Mouse (Mus musculus): Measurements from ENCODE around the gene Ndrg4.
"Not testable (repeated sequence)": the region's sequence is repeated elsewhere in the genome, so short reads cannot be mapped to it uniquely, and the experiment has no call there.

Ndrg4 gene

DNA sequence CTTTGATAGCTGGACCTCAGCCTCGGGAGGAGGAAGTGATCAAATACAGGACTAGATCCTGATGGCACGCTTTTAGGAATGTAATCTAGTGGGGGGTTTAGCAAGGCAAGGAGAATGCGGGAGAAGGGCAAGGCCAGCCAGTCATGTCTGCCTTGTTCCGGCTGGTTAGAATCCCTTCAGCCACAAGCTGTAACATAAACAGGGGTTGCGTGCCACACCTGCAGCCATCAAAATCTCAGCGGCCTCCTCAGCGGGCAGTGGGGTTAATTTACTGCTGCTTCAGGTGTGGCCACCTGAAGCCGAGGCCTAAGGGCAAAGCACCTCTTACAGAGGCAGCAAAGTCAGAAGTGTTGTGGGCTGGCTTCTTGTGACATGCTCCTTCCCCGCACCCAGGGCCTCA lies at the start of gene Ndrg4:
TSS of gene Ndrg4 (plus strand) at position 350 of the 400 bp plus-strand sequence.
- DNase-seq, result no peak

- DNase-seq, result no peak
These were observed 43.9 kb upstream of the Ndrg4 start for GRCm38 (mm10) chr8:95632840-95633239.

GRCm38 (mm10) chr8:95633262-95634062 lies 43.3 kb upstream of the Ndrg4 start, which contains the start of gene Gins3:
Gene Gins3 (plus strand): TSS chr8:95633453.
- DNase-seq, result peak; percentile 94

DNA sequence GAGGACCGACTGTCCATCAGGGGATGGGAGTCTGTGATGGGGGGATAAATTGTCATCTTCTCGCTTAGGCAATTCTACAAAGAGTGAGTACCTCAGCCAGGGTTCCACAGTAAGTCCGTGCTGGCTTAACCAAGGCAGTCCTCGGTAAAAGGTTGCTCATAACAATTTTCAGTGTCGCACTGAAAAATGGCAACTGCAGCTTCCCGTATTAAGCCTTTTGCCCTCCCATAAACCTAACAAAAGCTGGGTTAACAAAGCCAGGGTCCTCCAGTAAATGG lies 42.8 kb upstream of the Ndrg4 start:
- DNase-seq, result peak; percentile 9

DNA sequence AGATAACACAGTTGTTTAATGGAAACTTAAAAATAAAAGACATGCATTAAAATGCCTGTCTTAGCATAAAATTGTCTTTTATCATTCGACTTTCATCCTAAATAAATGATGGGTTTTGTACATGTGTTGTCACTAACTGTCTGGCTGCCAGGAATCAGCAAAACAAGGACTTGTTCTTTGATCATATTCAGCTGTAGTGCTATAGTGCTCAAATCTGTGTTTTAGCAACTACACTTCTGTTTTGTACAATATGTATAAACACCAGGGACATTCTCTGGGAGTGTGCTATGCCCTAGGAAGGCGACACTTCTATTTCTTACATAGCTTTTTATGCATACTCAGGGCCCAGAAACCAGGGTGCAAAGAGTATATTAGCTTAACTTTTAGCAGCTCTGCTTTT lies 31.8 kb upstream of the Ndrg4 start:
- no peak for DNase-seq

- DNase-seq, result no peak
These were observed 28.5 kb upstream of the Ndrg4 start for GRCm38 (mm10) chr8:95648251-95648650.

DNA sequence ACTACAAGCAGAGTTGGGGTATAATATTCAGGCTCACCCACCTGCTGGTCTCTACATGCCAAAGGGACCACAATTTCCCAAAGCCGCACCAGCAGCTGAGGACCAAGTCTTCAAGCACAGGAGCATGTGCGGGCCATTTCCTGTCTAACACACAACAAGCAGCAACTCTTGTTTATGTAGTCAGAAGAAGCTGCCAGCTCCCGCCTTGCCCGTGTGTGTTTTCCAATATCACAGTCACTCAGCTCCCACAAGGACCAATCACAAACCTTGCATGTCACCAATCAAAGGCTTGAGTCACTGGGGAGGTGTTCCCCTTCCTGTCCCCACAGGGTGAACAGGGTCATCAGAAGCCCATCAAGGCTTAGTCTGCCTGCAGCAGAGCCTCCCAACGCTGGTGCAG lies 23.4 kb upstream of the Ndrg4 start:
- no peak for DNase-seq

- DNase-seq, result no peak
These were observed 20.9 kb upstream of the Ndrg4 start for GRCm38 (mm10) chr8:95655831-95656230.

- no peak for DNase-seq
These were observed 20.3 kb upstream of the Ndrg4 start for GRCm38 (mm10) chr8:95656316-95657002.

- DNase-seq, result no peak
These were observed 19.3 kb upstream of the Ndrg4 start for GRCm38 (mm10) chr8:95657523-95657922.

DNA sequence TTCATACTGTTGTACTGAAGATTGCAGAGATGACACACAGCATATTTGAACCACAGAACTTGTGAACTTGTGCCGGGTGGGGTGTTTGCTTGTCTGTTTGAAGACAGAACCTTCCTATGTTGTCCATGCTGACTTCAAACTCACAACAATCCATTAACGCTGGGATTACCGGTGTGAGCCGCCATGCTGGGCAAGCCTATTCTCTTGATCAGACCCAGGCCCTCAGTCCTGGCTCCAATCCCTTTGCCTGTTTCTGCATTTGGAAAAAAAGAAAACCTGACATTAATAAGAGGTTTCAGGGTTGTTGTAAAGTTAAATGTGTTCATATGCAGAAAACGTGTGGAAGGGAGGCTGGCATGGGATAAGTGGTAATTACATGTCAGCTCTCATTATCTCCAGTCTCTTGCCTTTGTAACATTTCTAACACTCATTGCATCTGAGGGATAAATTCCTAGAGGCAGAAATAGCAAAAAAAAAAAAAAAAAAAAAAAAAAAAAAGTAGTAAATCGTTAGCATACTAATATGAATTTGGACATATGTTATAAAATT lies 16.4 kb upstream of the Ndrg4 start:
- DNase-seq, result no peak

- no peak for DNase-seq
These were observed 15.7 kb upstream of the Ndrg4 start for GRCm38 (mm10) chr8:95661085-95661484.

DNA sequence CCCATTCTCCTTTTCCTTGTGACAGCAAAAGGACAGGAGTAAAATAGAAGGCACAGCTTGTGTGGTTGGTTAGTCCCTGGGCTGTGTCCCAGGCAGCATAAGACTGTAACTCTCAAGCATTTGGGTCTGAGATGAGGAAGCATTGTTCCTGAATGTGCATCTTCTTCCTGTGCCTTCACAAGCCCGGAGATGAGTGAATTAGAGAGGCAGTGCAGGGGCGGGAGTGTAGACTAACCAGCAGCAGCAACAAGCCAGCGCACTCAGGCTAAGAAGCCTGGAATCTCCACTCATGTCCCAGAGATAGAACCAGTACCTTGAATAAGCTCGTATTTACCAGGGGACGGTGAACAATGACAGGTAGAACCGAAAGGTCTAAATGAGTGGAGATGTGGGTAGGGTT lies 15.2 kb upstream of the Ndrg4 start:
- DNase-seq, result no peak

GRCm38 (mm10) chr8:95662885-95663598 lies 13.7 kb upstream of the Ndrg4 start:
- no peak for DNase-seq

DNA sequence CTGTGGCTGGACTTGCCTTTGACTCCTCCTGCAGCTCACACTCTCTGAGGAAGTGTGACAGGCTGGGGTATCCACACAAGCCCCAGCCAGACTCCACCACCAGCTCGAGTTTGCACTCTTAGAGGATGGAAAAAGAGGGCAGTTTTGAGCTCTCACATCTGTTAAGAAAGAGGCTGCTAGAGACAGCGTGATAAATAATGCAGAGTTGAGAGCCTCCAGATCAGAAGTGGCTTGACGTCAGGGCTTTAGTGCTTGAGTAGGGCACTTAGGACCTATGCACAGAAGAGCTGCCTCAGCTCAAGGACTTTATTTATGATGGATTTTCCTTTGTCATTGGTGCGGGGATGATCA lies 13.2 kb upstream of the Ndrg4 start:
- DNase-seq, result no peak

DNA sequence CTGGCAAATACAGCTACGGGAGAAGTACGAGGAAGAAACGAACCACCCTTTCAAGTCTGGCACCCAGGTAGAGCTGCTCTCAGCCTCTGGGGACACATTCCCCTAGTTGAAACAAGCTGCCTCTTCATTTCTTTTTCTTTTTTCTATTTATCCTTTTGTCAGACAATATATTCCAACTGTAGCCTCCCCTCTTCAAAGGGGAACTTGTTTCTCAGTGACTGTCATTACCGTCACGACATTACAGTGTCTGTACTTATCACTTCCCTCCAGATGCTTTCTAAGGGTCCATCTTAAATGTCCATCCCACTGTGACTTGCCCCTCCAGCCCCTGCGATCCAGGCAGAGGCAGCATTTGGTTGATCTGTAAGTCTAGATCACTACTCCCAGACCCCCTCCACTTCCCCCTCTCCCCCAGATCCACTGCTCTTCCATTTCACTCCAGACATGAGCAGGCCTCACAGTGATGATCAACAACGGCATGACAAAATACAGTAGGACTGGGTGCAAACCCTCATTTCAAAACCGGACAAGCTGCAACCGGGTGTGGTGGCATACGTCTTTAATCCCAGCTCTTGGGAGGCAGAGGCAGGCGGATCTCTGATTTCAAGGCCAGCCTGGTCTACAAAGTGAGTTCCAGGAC lies 10.8 kb upstream of the Ndrg4 start:
- not testable (repeated sequence) for DNase-seq

DNA sequence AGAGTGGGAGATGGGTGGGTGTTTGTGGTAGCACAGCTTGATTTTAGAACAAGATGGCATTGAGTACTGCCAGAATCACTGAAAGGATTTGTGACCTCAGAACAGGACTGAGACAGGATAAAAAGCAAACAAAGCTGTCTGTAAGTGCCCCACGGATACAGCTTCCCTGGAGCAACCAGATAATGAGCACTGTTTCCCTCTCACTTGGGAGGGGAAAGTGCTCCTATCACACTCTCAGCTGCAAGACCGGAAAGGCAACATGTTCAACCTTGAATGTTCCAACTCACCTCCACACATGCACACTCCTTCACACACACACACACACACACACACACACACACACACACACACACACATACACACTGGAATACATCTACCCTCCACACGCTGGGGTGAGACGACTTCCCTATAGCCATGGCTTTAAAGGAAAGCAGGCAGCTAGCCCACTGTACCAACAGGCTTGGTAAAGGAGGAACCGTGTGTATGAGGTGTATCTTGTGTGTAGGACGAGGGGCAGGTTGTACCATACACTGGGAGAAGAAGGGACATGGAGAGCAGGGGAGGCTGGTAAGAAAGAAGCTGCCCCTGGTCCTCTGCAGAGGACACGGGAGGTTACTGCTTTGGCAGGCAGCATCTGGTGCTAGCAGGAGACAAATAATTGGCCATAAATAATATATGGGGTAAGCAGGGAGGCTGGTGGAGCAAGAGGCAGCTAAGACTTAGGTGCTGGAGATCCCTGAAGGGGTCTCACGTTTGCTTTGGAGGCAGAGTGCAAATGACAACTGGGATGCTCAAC lies 8.4 kb upstream of the Ndrg4 start:
- no peak for DNase-seq

DNA sequence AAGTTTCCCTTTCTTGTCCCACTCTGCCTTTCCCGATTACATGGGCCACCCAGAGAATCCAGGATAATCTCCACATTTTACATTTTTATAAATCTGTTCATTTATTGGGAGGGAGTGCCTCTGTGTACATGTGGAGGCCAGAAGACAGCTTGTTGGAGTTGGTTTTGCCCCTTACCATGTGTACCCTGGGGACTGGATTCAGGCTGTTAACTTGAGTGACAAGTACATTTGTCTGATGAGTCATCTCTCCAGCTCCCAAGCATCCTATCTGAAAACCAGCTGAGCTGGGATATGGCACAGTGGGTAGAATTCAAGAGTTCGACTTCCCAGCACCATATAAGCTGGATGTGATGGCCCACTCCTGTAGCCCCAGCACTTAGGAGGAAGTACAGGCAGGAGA lies 6.8 kb upstream of the Ndrg4 start:
- no peak for DNase-seq

DNA sequence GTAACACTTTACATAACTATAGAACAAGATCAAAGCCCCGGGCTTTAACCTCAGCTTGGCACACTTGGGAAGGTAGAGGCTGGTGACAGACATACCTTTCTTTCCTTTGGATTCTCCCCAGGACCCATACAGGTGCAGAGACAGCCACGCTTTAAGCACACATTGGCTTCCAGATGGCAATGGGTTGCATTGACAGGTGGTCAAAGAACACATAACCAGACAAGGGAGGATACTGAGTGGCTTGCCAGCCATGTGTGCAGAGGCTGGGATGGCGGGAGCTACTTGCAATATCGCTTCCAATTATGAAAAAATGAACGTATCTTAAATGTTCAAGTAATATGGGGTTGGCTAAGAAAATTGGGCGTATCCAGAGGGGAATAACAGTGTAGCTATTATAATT lies 4.9 kb upstream of the Ndrg4 start:
- no peak for DNase-seq

DNA sequence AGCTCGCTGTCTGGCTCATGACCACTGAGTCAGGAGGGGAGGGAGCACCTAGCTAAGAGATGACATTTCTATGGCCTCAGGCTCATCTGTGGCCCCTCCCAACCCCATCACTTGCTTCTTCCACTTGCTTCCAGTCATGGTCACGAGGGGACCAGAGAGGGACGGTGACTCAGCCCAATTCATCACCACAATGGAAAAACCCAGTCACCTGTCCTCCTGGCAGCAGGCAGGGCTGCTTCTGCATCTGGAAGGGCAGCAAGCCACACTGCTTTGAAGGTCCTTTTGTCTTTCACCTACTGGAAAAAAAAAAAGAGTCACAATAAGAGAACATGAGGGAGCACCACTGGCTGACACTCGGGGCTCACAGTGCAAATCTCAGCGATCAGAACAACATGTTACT lies 4.0 kb upstream of the Ndrg4 start:
- no peak for DNase-seq

GRCm38 (mm10) chr8:95677591-95678023 lies 827 bp downstream of the Ndrg4 start:
- peak; percentile 42 for DNase-seq

DNA sequence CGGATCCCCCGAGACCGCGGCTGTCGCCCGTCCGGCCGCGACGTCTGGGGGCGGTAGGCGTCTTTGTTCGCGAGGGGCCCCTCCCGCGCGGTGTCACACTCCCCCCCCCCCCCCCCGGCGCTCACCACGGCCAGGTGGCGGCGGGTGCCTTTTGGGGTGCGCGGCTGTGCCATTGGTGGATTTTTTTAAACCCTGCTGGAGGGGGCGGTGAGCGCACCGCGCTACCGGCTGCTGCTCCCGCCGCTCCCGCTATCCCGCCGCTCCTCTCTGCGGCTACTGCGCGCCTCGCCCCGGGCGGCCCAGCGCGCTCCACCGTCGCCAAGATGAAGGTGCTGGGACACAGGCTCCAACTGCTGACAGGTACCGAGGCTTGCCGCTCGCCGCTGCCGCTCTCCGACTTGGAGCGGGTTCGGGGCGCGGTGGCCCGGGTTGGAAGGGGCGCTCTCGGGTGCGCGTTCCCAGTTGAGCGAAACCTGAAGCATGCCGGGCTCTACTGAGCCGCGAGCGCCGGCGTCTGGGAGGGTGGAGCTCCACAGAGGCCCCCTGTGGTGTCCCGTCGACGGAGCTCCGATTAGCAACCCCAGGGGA lies 1.3 kb downstream of the Ndrg4 start:
- DNase-seq, result peak; percentile 61
